Mouse (Mus musculus): ENCODE results near the gene Lhx6.

DNA sequence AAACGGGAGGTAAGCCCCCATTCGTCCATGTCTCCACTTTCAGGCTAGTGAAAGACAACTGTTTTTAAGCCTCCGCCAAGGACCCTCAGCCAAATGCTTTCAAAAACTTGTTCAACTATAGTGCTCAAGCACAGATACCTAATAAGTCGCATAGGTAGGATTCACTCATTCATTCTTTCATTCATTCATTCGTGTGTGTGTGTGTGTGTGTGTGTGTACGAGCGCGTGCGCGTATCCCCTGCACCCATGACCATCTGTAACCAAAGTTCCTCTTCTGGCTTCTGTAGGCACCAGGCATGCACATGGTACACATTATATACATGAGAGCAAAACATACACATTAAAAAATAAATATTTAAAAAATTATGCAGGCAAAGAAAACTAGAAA, 55.6 kb downstream of the Lhx6 start:
- TF ChIP-seq CTCF (IDR thresholded peaks at IDR 0.05; ENCODE audit: low read depth) (no peak), EP300 (IDR thresholded peaks at IDR 0.05; ENCODE audit: low read depth) (no peak)

Data from liver, embryonic 14.5 days (tissue).